Mouse (Mus musculus) urinary bladder, postnatal 10 days (tissue): ENCODE results near the gene Hoxa1.

Experiments
- DNase-seq: peaks from one replicate; pipeline ENCODE4 v3.0.0; 2022; ENCODE audit warnings: low spot score

The Hoxa1 gene

DNA sequence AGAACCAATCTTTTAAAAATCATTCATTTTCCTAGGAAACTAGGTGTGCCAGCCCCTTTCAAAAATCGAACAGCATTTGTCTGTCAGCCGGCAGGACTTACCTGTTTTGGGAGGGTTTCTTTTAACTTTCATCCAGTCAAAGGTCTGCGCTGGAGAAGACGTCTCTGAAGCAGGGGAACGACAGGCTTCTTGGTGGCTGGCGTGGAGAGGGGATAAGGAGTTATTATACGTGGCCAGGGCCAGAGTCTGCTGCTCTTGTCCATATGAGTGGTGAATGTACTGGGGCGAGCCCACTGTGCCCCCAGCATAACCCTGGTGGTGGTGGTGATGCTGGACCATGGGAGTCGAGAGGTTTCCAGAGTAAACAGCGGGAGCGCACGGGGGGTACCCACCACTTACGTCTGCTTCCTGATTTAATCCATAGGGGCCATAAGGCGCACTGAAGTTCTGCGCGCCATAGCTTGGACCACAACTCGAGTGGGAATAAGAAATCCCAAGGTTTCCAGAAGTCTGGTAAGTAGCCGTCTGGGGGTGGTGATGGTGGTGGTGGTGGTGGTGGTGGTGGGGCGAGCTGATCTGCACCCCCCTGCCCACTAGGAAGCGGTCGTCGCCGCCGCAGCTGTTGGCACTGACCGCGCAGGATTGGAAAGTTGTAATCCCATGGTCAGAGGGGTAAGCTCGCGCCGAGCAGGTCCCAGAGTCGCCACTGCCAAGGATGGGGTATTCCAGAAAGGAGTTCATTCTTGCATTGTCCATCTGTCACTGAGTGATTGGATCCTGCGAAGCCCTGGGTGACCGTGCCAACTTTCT, 446 bp downstream of the Hoxa1 start:
- no peak for DNase-seq

DNA sequence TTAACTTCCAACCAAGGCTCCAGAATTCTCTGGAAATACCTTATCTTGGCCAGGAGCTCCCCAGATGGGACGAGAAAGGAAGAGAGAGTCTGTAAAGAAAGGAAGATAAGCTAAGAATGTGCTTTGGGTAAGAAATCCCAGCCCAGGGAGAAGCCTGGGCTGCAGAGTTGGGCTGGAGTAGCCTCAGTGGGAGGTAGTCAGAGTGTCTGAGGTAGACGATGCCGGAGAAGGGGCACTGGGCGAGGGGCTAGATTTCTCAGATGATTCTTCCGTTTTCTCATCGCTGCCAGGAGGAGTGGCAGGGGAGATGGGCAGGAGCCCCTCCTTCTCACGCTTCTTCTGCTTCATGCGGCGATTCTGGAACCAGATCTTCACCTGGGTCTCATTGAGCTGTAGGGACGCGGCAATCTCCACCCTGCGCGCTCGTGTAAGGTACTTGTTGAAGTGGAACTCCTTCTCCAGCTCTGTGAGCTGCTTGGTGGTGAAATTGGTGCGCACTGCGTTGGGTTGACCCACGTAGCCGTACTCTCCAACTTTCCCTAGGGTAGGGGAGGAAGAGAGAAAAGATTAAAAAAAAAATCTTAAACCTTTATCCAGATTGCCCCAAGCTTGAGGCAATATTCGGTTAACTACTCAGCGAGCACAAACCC, 1.4 kb downstream of the Hoxa1 start:
- no peak for DNase-seq

DNA sequence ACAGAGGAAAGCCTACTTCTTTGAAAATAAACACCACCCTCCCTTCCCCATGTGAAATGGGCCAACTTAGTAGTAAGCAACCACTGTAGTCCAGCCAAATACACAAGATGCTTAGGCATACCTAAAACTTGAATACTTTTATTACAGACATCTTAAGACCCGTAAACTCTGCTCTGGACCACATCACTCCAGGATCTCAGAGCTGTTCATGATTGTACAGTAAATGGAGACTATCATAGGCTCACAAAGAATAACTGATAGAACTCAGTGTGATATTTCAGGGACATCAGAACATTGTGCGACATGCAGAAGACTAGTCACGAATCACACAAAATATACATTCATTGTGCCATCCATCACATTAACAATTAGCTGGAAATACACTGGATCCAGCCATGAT, 2.6 kb downstream of the Hoxa1 start:
- no peak for DNase-seq

DNA sequence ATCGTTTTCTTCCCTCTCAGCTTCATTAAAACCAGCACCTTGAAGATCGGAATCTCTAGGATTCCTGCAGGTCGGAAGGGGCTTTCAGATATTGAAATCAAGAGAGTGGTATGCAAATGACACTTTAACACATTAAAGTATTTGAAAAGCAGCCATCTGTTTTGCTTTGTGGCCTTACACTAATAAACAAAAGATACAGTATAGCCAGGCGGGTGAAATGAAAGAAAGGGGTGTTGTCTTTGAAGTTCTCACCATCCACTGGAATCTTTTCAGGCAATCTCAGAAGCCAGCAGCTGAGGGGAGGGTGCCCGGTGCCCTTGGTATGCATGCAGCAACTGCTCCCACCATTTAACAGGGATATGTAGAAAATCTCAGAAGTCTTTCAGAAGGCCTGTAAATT, 4.1 kb downstream of the Hoxa1 start:
- no peak for DNase-seq

DNA sequence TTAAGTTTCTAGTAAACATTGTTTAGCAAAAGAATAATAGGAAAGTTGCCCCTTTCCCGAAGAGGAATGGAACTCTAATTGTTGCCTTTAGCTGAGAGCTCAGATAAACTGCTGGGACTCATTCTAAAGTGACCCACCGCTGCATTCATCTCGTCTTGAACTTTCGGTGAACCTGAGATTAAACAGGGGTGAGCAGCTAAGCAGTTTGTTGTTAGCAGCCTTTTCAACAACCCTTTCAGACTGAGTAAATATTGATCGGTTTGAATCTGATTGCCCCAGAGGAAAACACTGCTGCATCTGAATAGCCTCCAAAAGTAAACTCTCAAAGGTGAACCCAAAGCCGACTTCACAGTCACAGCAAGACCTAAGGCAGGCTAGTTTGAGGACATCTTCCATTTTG, 4.8 kb downstream of the Hoxa1 start:
- no peak for DNase-seq

DNA sequence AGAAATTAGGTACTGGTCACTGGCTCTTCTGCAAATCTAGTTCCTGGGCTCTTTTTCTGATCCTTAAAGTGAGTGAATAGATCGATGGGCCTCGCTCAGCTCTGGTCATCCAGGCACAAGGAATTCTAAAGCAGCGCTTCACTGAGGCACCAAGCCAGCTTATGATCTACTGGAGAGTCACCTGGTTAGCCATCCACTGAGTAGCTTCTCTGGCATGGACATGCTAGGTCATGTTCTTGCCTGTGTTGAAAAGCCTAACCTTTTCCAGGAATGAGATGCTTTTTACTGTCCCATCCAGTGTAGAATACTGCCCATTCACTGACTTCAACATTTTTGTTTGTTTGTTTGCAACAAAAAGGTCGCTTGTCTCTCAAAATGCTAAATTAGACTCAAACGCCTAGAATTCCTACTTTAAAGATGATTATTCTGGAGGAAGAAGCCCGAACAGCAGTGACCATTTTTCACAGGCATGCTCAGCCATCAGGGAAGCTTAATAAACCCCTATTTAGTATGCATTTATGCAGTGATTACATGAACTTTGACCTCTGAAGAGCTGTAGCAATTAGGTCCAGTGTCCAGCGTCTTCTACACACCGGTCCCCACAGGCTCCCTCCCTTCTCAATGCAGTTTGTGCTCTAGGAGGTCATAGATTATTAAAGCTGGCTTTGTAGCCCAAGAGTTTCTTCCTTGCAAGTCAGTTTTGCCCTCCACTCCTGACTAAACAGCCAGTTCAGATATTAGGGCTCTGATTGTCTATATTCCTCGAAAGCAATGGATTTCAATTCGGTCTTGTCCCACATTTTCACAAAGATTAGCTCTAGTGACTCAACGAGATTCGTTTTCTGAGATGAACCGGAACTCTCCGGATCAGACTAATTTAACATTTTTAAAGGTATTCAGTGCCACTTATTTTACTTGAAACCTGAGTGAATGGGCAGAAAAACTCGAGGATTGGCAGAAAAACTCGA, 5.6 kb downstream of the Hoxa1 start:
- DNase-seq: no peak

DNA sequence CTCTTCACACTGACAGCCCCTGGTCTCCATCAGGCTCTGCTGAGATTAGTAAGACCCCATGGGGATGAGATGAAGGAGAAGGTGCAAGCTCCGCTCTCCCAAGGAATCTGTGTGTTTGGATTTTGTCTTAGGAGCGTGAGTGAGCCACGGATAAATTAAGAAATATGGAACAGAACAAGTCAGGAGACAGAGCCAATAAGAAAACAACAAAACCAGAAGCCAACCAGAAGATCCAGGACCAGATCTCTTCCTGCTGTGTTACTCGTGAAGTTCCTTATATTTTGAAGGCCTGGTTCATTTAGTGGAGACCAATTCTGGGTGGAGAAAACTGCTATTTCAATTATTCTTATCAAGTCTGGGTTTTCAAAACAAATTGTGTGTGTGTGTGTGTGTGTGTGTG, 6.5 kb downstream of the Hoxa1 start:
- no peak for DNase-seq

DNA sequence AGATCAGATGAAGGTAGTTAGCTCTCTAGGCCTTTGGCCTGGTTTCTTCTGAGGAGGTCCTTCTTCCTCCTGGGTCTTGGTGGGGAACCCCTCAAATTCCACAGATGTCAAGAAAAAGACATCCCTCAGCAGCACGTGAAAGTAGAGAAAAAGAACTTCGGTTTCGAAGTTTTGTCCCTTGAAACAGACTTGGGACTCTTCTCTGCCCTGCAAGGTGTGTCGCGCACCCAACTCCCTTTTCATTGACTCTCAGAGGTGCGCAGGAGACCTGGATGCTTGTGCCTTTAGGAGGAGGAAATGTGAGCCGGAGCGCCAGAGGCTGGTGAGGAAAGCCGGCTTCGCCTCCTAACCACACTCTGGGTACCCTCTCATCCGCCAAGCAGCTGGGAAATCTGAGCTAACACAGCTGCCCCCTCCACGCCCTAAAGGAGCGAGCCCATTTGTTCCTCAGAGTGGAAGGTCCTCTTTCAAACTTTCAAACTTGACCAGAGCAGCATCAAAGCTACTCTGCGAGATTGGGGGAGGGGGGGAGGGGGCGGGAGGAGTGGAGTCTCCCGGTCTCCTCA, 7.6 kb downstream of the Hoxa1 start:
- no peak for DNase-seq

DNA sequence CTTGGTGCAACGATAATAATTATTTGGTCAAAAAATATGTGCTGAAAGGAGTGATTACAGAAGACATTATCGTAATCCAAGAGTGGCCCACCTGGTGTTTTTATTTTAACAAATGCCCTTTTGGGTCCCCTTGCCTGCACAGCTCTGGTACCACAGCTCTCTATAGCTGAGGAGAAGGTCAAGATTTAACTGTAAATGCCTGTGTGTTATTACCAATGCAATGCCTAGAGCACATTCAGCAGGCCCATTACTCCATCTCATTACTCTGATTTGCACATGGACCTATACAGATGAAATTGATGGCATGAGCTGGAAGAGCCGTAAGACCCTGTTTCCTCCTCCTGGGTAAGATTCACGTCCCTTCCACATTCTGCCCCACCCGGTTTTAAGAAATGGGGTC, 19.0 kb downstream of the Hoxa1 start:
- DNase-seq: no peak

DNA sequence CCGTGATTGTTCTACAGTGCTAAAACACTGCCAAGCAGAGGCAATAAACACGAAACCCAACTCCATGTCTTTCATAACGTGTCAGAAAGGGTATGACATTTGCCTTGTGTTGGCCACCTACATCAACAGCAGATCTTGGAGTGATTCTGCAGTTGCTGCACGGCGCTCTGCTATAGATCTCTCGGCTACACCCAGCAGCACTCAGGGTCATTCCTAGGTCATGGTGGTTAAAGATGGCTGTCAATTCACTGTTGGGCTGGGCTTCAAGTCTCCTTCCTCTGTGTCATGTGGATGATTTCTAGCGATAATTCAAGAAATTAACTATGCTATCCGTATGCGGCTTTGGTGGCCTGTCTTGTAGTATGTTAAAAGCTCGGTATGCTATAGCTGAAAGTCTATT, 19.5 kb downstream of the Hoxa1 start:
- DNase-seq: no peak

DNA sequence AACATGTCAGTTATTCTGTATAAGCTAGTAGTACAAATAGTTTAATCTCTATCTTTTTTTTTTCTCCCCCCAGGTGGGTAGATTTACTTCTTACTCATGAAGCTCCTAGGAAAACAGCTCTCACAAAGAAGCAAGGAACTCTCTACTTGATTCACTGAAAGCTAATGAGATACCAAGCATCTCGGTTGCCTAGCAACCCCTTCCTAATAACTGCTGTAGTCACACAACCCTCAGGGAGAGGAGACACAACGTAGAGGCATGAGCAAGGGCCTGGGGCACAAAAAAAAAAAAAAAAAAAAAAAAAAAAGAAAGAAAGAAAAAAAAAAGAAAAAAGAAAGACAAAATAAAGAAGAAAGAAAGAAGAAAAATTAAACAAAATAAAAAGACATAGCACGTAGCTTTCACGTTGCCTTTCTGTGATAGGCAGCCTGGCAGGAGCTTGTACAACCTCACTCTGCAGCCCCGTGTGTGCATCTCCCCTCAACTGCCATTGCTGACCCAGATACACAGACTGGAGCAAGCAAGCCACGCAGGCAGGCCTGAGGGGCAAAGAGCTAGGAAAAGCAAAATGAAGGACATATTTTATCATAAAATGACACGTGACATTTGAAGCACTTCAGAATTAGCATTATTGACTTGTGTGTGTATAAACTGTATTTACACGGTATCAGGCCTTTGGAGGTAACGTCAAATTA, 20.1 kb downstream of the Hoxa1 start:
- DNase-seq: no peak

DNA sequence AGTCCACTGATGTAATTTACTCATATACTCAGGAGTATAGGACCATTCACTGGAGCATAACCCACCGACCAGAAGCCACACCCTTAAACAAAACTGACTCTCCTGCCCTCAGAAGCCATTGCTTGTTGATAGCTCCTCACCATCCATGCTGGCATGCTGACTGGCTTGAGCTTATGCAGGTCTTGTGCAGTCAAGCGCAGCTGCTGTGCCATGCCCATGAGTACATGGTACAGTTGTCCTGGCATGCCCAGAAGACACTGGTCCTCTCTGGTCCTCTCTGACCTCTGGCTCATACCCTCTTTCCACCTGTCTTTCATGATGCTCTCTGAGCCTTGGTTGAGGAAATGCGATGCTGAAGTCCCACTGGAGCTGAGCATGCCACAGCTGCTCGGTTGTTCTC, 34.4 kb downstream of the Hoxa1 start:
- DNase-seq: no peak

DNA sequence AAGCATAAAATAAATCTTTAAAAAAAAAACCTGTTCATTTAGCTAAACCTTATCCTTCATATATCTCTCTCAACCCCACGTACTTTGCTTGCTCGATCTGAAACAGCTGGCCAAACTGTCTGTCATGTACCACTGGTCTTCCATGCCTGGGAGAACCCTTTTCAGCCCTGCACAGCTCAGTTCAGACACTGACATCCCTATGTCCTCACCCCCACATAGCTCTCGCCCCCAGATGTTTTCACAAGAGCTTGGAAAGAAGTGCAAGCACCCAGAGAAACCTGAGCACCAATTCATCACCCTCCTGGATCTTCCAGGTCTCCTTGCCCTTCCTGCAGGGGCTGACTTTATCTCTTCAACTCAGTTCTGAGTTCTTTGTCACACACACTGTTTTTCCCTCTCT, 36.9 kb downstream of the Hoxa1 start:
- no peak for DNase-seq

DNA sequence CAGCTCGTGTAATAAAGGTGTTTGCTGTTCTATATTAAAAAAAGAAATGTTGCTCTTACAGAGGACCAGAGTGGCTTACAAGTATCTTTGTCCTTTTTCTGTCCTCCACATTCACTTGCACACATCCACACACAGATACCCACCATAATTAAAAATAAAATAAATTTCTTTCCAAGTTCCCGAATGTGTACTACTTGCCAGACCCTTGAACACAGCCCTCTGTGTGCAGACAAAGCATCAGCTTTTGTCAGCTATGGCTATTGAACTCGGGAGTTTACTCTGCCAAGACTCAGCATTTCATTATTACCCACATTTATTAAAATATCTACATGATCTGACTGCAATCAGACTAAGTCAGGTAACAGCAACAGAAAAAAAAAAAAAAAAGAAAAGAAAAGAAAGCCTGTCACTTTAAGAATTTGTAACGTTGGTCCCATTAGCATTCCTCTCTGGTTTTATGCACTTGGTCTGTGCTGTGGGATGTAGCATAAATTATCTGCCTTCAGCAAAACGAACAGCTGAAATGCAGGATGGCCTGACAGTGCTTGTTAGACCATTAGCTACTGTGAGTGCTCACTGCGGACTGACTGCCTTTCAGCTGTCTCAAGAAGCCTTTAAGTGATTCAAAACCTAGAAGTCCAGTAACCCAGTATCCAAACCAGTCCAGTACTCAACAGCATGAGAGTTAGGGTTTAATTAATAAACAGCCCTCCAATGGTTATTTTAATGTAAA, 39.0 kb downstream of the Hoxa1 start:
- DNase-seq: no peak

DNA sequence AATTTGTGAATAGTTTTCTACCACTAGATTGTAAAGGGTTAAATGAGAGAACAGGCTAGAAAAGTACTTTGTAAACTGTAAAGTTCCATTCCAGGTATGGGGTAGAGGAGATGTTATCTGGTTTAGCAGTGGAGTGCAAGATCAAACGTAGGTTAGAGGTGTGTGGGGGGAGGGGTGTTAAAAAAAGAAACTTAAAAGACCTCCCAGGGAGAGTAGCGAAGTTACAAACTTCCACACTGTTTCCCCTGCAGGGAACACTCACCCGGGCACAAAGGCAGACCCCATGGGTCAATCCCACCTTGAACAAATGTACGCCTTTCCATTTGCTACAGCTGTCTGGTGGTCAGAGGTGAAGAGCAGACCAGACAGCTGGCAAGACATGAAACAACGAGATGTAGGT, 42.2 kb downstream of the Hoxa1 start:
- no peak for DNase-seq

DNA sequence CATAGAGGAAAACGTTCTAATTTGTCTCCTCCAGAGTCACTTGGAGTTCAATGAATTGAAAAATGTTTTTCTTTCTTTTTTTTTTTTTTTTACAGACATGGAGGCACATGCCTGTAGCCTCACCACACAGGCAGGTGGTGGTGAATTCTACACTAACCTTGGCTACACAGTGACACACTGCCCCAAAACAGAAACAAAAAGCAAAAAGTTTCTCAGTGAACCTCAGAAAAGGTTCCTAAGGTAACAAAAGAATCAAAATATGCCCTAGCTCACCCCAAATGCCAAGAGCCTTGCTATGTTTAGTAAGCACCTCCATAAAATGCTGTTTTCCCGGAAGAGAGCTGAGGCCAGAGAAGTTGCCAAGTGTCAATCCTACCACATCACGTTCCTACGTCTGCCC, 46.3 kb downstream of the Hoxa1 start:
- DNase-seq: no peak

DNA sequence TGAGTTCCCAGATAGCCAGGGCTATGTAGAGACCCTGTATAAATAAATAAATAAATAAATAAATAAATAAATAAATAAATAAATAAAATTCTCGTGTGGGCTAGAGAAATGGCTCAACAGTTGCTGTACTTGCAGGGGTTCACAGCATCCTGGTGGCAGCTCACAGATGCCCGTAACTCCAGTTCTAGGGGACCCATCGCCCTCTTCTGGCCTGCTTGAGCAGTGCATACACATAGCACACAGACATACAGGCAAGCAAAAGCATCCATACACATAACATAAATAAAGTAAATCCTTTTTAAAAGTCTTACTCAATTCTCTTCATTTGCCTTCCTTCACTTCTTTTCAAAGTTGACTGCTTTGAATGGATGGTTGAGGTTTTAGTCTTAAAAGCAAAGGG, 50.7 kb downstream of the Hoxa1 start:
- DNase-seq: no peak

DNA sequence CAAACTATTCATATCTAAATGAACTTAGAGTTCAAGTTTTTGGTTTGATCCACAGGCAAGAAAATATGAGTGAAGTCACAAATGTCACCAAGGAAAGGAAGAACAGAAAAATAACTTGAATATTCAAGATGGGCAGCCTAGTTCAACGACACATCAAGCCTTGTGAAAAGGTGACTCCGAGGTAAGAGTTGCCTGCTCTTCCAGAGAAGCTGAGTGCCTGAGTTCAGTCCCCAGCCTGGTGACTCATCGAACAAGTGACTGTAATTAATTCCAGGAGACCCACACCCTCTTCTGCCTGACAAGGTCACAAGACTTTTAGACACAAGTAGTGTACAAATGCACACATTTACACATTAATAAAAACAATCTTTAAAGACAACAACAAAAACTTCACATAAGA, 51.4 kb downstream of the Hoxa1 start:
- DNase-seq: no peak

DNA sequence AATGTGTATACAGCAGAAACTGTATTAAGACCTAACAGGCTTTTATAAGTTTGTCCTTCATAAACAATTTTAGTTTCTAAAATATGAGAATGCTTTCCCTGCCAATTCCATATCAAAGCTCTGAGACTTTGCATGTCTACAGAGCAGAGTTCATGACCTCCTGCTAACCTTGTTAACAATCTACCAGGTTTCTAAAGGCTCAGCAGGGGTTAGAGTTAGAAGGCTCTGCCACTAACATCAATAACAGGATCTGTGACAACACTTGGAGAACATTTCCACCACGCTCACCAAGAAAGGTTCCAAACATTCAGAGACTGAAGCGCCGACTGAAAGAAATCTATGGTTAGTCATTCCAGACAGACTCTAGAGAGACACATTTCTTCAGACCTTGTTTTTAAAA, 51.9 kb downstream of the Hoxa1 start:
- no peak for DNase-seq
